Mouse (Mus musculus): Measurements from ENCODE around the gene Elmo2. TPM values are rescaled to one million over a fixed set of nuclear protein-coding genes. Genes with fewer than 3 reads are reported as not detected.

Gene Elmo2
- polyA plus RNA-seq, 2 experiments = 77.7 to 83.0 TPM

- peaks cover 68% of the 10 kb centered on the region for H3K36me3 ChIP-seq (ENCODE audit: control insufficient read depth, insufficient read depth, low read length)
- 91% methylated on average over 8 of the region's 8 CpGs for WGBS
- no peak overlapping the region for H3K4me2 ChIP-seq (replicated peaks; ENCODE audit: low read depth, low read length, severe bottlenecking)
Observed at GRCm38 (mm10) chr2:165314197-165314596, 12.1 kb downstream of the Elmo2 start.

GRCm38 (mm10) chr2:165312381-165312780, 13.9 kb downstream of the Elmo2 start:
- no peak overlapping the region for H3K9ac ChIP-seq (ENCODE audit: low read depth, low read length, severe bottlenecking)
- 74% methylated on average over 7 of the region's 7 CpGs for WGBS
- DNase-seq (ENCODE audit: low spot score) (no peak), ATAC-seq (ENCODE audit: low FRiP score, low read depth) (no peak)
- no peak for TF ChIP-seq POLR2A (IDR thresholded peaks at IDR 0.05; ENCODE audit: borderline replicate concordance, extremely low read depth, insufficient read depth, insufficient read length)
- peaks cover 86% of the 10 kb centered on the region for H3K36me3 ChIP-seq (ENCODE audit: control insufficient read depth, insufficient read depth, low read length)
- peaks cover 2% of the 10 kb centered on the region; the same call in 1 of the 2 replicates for H3K4me1 ChIP-seq (ENCODE audit: control insufficient read depth, insufficient read depth, low read length)
- H3K4me3 ChIP-seq (replicated peaks; ENCODE audit: low read length) = no peak overlapping the region
- H3K4me2 ChIP-seq (replicated peaks; ENCODE audit: low read depth, low read length, severe bottlenecking) = no peak overlapping the region
- no peak overlapping the region for H3K27ac ChIP-seq (replicated peaks; ENCODE audit: low read depth, low read length)
- H3K27me3 ChIP-seq (ENCODE audit: control insufficient read depth, insufficient read depth, low read length) = no peaks in the 10 kb centered on the region
- H3K9me3 ChIP-seq (ENCODE audit: control insufficient read depth, low read length) = no peaks in the 10 kb centered on the region

More at GRCm38 (mm10) chr2:165314197-165314596, 12.1 kb downstream of the Elmo2 start:
- ATAC-seq (ENCODE audit: low FRiP score, low read depth) (no peak), DNase-seq (ENCODE audit: low spot score) (no peak)
- no peak for TF ChIP-seq POLR2A (IDR thresholded peaks at IDR 0.05; ENCODE audit: borderline replicate concordance, extremely low read depth, insufficient read depth, insufficient read length)
- H3K4me3 ChIP-seq (replicated peaks; ENCODE audit: low read length) = no peak overlapping the region
- no peaks in the 10 kb centered on the region for H3K9me3 ChIP-seq (ENCODE audit: control insufficient read depth, low read length)
- H3K27ac ChIP-seq (replicated peaks; ENCODE audit: low read depth, low read length) = no peak overlapping the region
- H3K9ac ChIP-seq (ENCODE audit: low read depth, low read length, severe bottlenecking) = no peak overlapping the region
- peaks cover 14% of the 10 kb centered on the region; the same call in 1 of the 2 replicates for H3K4me1 ChIP-seq (ENCODE audit: control insufficient read depth, insufficient read depth, low read length)
- H3K27me3 ChIP-seq (ENCODE audit: control insufficient read depth, insufficient read depth, low read length) = no peaks in the 10 kb centered on the region

GRCm38 (mm10) chr2:165311577-165311976, 14.7 kb downstream of the Elmo2 start:
- Histone ChIP-seq H3K4me1 (ENCODE audit: control insufficient read depth, insufficient read depth, low read length) (no peaks in the 10 kb centered on the region), H3K4me3 (replicated peaks; ENCODE audit: low read length) (no peak overlapping the region), H3K4me2 (replicated peaks; ENCODE audit: low read depth, low read length, severe bottlenecking) (no peak overlapping the region), H3K27me3 (ENCODE audit: control insufficient read depth, insufficient read depth, low read length) (no peaks in the 10 kb centered on the region), H3K27ac (replicated peaks; ENCODE audit: low read depth, low read length) (no peak overlapping the region), H3K9me3 (ENCODE audit: control insufficient read depth, low read length) (no peaks in the 10 kb centered on the region), H3K36me3 (ENCODE audit: control insufficient read depth, insufficient read depth, low read length) (peaks cover 94% of the 10 kb centered on the region), H3K9ac (ENCODE audit: low read depth, low read length, severe bottlenecking) (no peak overlapping the region)
- 89% methylated on average over 12 of the region's 12 CpGs for WGBS
- DNase-seq (ENCODE audit: low spot score) (no peak), ATAC-seq (ENCODE audit: low FRiP score, low read depth) (no peak)
- TF ChIP-seq POLR2A (IDR thresholded peaks at IDR 0.05; ENCODE audit: borderline replicate concordance, extremely low read depth, insufficient read depth, insufficient read length) = no peak

DNA sequence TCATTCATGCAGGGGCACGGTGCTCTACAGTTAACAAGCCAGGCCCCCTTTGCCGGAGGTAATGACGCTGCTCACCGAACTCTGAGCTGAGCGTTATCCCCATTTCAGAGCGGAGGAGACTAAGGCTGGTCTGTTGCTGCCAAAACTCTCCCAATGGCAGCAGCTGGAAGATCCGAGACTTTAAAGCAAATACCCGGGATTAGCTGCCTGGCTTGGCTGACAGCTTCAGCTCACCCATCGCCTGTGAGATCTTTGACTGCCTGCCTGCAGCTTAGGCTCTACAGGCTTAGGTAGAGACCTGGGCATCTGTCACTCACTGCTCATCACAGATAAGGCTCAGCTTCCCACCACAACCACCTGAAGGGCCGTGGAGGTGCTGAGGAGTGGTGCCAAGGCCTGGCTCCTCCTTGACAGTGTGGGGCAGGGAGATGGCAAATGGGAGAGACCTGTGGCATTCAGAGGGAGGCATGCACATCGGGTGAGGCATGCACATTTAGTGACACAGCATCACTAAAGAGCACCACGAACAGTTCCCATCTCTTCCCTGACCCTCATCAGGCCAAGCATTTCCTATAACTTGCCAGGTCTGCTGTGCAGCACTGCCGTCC, 15.4 kb downstream of the Elmo2 start:
- 69% methylated on average over 13 of the region's 13 CpGs for WGBS
- peaks cover 93% of the 10 kb centered on the region for H3K36me3 ChIP-seq (ENCODE audit: control insufficient read depth, insufficient read depth, low read length)
- no peak for TF ChIP-seq POLR2A (IDR thresholded peaks at IDR 0.05; ENCODE audit: borderline replicate concordance, extremely low read depth, insufficient read depth, insufficient read length)
- H3K4me2 ChIP-seq (replicated peaks; ENCODE audit: low read depth, low read length, severe bottlenecking) = no peak overlapping the region
- no peak overlapping the region for H3K9ac ChIP-seq (ENCODE audit: low read depth, low read length, severe bottlenecking)
- H3K4me1 ChIP-seq (ENCODE audit: control insufficient read depth, insufficient read depth, low read length) = no peaks in the 10 kb centered on the region
- no peak overlapping the region for H3K27ac ChIP-seq (replicated peaks; ENCODE audit: low read depth, low read length)
- H3K9me3 ChIP-seq (ENCODE audit: control insufficient read depth, low read length) = no peaks in the 10 kb centered on the region
- DNase-seq (ENCODE audit: low spot score) (no peak), ATAC-seq (ENCODE audit: low FRiP score, low read depth) (no peak)
- no peaks in the 10 kb centered on the region for H3K27me3 ChIP-seq (ENCODE audit: control insufficient read depth, insufficient read depth, low read length)
- H3K4me3 ChIP-seq (replicated peaks; ENCODE audit: low read length) = no peak overlapping the region

GRCm38 (mm10) chr2:165307801-165308200, 18.5 kb downstream of the Elmo2 start:
- no peak overlapping the region for H3K4me3 ChIP-seq (replicated peaks; ENCODE audit: low read length)
- DNase-seq (ENCODE audit: low spot score) (no peak), ATAC-seq (ENCODE audit: low FRiP score, low read depth) (no peak)
- no peak overlapping the region for H3K4me2 ChIP-seq (replicated peaks; ENCODE audit: low read depth, low read length, severe bottlenecking)
- WGBS = 88% methylated on average over 6 of the region's 6 CpGs
- H3K9ac ChIP-seq (ENCODE audit: low read depth, low read length, severe bottlenecking) = no peak overlapping the region
- no peak for TF ChIP-seq POLR2A (IDR thresholded peaks at IDR 0.05; ENCODE audit: borderline replicate concordance, extremely low read depth, insufficient read depth, insufficient read length)
- H3K27ac ChIP-seq (replicated peaks; ENCODE audit: low read depth, low read length) = no peak overlapping the region
- H3K4me1 ChIP-seq (ENCODE audit: control insufficient read depth, insufficient read depth, low read length) = no peaks in the 10 kb centered on the region
- peaks cover 91% of the 10 kb centered on the region for H3K36me3 ChIP-seq (ENCODE audit: control insufficient read depth, insufficient read depth, low read length)
- no peaks in the 10 kb centered on the region for H3K27me3 ChIP-seq (ENCODE audit: control insufficient read depth, insufficient read depth, low read length)
- H3K9me3 ChIP-seq (ENCODE audit: control insufficient read depth, low read length) = no peaks in the 10 kb centered on the region

Data from limb, embryonic 14.5 days (tissue).